Mouse (Mus musculus): ENCODE results near the gene Arl6ip5. TPM values are rescaled to one million over a fixed set of nuclear protein-coding genes. Genes with fewer than 3 reads are reported as not detected.

The Arl6ip5 gene
- 8.1 and 25.3 TPM in 2 replicates for polyA plus RNA-seq (2012; ENCODE audit: insufficient read depth, low replicate concordance)

- peaks cover 73% of the 10 kb centered on the region for H3K4me1 ChIP-seq
Observed at GRCm38 (mm10) chr6:97210191-97210961, at the start of gene Arl6ip5. Gene Arl6ip5 (plus strand): TSS chr6:97210689.

GRCm38 (mm10) chr6:97175716-97176115 is 34.8 kb upstream of the Arl6ip5 start:
- peaks cover 58% of the 10 kb centered on the region for H3K36me3 ChIP-seq (replicated peaks; ENCODE audit: low read length)
- H3K27me3 ChIP-seq (replicated peaks) = no peaks in the 10 kb centered on the region
- no peaks in the 10 kb centered on the region for H3K9me3 ChIP-seq
- peak overlapping the region; percentile 66 for H3K4me3 ChIP-seq (replicated peaks)
- TF ChIP-seq GATA1 (IDR thresholded peaks at IDR 0.05; ENCODE audit: borderline replicate concordance, low read length) = no peak
- TF ChIP-seq FLI1 (IDR thresholded peaks at IDR 0.05; ENCODE audit: low read length) = no peak
- H3K4me1 ChIP-seq = peaks cover 54% of the 10 kb centered on the region

More at GRCm38 (mm10) chr6:97210191-97210961, at the start of gene Arl6ip5:
- peak within 1 kb of the TSS; percentile 98 for H3K4me3 ChIP-seq (replicated peaks)
- no peaks in the 10 kb centered on the region for H3K27me3 ChIP-seq (replicated peaks)
- no peaks in the 10 kb centered on the region for H3K9me3 ChIP-seq
- H3K36me3 ChIP-seq (replicated peaks; ENCODE audit: low read length) = peaks cover 21% of the 10 kb centered on the region
- no peak for TF ChIP-seq FLI1 (IDR thresholded peaks at IDR 0.05; ENCODE audit: low read length)
- no peak for TF ChIP-seq GATA1 (IDR thresholded peaks at IDR 0.05; ENCODE audit: borderline replicate concordance, low read length)

GRCm38 (mm10) chr6:97178491-97179366 is 31.8 kb upstream of the Arl6ip5 start, which contains the start of gene Tmf1:
Gene Tmf1 (minus strand): TSS chr6:97179122.
- Histone ChIP-seq H3K36me3 (replicated peaks; ENCODE audit: low read length) (peaks cover 36% of the 10 kb centered on the region), H3K4me3 (replicated peaks) (peak within 1 kb of the TSS; percentile 97), H3K9me3 (no peaks in the 10 kb centered on the region), H3K27me3 (replicated peaks) (no peaks in the 10 kb centered on the region), H3K4me1 (peaks cover 65% of the 10 kb centered on the region)
- no peak for TF ChIP-seq FLI1 (IDR thresholded peaks at IDR 0.05; ENCODE audit: low read length)
- no peak for TF ChIP-seq GATA1 (IDR thresholded peaks at IDR 0.05; ENCODE audit: borderline replicate concordance, low read length)

DNA sequence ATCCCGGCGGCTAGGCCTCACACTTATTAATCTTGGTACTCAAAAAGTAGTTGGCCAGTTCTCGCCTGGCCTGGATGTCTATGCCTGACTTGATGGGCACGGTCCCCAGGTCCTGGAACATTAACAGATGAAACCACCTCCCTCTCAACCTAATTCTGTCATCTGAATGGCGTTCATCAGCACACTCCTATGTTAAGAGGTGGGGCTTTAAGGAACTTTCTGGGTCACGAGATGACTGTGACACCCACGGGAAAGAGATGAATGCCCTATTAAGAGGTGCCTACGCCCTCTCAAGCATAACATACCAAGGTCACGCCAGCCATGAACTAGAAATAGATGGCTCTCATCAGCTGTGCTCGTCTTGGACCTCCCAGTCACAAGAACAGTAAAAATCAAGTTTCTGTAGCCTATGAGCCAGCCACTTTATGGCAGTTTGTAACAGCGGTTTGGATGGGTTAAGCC is 31.1 kb upstream of the Arl6ip5 start:
- Histone ChIP-seq H3K4me1 (peaks cover 65% of the 10 kb centered on the region), H3K36me3 (replicated peaks; ENCODE audit: low read length) (peaks cover 36% of the 10 kb centered on the region), H3K4me3 (replicated peaks) (peak overlapping the region; percentile 97), H3K9me3 (no peaks in the 10 kb centered on the region), H3K27me3 (replicated peaks) (no peaks in the 10 kb centered on the region)
- TF ChIP-seq FLI1 (IDR thresholded peaks at IDR 0.05; ENCODE audit: low read length) (no peak), GATA1 (IDR thresholded peaks at IDR 0.05; ENCODE audit: borderline replicate concordance, low read length) (no peak)

DNA sequence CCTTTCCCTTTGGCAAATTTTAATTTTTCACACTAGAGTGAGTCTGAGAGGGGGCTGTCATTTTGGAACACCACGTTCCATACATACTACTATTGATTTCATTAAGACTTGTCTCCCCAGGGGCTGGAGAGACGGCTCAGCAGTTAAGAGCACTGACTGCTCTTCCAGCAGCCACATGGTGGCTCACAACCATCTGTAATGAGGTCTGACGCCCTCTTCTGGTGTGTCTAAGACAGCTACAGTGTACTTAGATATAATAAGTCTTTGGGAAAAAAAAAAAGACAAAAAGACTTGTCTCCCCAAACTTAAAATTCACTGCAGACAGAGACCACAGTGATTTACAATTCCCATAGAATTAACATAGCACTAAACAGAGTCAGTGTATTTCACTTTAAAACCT is 10.1 kb upstream of the Arl6ip5 start:
- Histone ChIP-seq H3K4me3 (replicated peaks) (no peak overlapping the region), H3K9me3 (no peaks in the 10 kb centered on the region), H3K27me3 (replicated peaks) (no peaks in the 10 kb centered on the region), H3K4me1 (peaks cover 27% of the 10 kb centered on the region), H3K36me3 (replicated peaks; ENCODE audit: low read length) (peaks cover 69% of the 10 kb centered on the region)
- no peak for TF ChIP-seq GATA1 (IDR thresholded peaks at IDR 0.05; ENCODE audit: borderline replicate concordance, low read length)
- TF ChIP-seq FLI1 (IDR thresholded peaks at IDR 0.05; ENCODE audit: low read length) = no peak

DNA sequence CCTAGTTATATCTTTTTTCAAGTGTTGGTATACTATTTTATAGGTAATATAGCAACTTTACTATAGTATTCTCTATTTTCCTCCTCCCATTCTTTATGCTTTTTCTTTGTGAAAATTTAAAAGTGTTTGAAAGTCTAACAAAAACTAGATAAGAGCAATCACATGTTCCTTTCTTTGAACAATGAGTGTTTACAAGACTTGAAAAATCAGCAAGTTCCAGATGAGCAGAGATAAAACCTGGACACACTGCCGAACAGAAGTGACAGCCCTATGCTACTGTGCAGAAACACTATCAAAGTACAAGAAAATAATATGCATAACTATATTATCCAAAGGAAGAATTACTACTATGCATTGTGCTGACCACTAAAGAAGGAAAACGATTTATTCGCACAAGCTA is 8.0 kb upstream of the Arl6ip5 start:
- no peaks in the 10 kb centered on the region for H3K9me3 ChIP-seq
- H3K4me3 ChIP-seq (replicated peaks) = no peak overlapping the region
- peaks cover 37% of the 10 kb centered on the region for H3K4me1 ChIP-seq
- H3K27me3 ChIP-seq (replicated peaks) = no peaks in the 10 kb centered on the region
- TF ChIP-seq GATA1 (IDR thresholded peaks at IDR 0.05; ENCODE audit: borderline replicate concordance, low read length) (no peak), FLI1 (IDR thresholded peaks at IDR 0.05; ENCODE audit: low read length) (no peak)
- peaks cover 49% of the 10 kb centered on the region for H3K36me3 ChIP-seq (replicated peaks; ENCODE audit: low read length)

DNA sequence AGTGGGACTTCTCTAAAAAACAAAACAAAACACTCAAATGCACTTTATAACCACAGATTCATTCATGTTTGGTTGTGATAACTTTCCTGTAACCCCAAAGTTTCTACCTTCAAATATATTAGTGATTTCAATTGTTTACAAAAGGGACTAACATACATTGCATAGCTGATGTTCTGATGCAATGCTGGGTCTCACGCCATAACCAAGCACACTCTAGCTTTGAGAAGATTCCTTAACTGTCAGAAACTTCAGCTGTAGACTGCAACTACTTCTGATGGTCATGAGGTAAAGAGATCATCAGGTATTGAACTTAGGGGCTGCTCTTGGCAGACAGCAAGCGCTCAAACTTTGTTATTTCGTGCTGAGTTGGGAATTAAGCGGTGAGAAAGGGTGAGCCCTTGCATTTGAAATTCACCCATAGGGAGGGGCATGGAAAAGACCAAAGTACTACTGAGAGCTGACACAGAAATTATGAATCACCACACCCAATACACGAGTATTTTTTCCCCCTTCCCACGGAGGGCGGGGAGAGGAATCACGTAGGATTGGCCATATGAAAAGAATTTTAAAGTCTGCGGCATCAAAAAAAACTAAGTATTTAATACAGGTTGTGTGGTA is 6.1 kb upstream of the Arl6ip5 start:
- peaks cover 53% of the 10 kb centered on the region for H3K4me1 ChIP-seq
- no peaks in the 10 kb centered on the region for H3K27me3 ChIP-seq (replicated peaks)
- H3K9me3 ChIP-seq = no peaks in the 10 kb centered on the region
- H3K4me3 ChIP-seq (replicated peaks) = peak overlapping the region; percentile 97
- H3K36me3 ChIP-seq (replicated peaks; ENCODE audit: low read length) = peaks cover 34% of the 10 kb centered on the region
- TF ChIP-seq FLI1 (IDR thresholded peaks at IDR 0.05; ENCODE audit: low read length) = no peak
- TF ChIP-seq GATA1 (IDR thresholded peaks at IDR 0.05; ENCODE audit: borderline replicate concordance, low read length) = no peak

- Histone ChIP-seq H3K36me3 (replicated peaks; ENCODE audit: low read length) (peaks cover 30% of the 10 kb centered on the region), H3K4me3 (replicated peaks) (peak overlapping the region; percentile 97), H3K9me3 (no peaks in the 10 kb centered on the region), H3K4me1 (peaks cover 58% of the 10 kb centered on the region), H3K27me3 (replicated peaks) (no peaks in the 10 kb centered on the region)
- no peak for TF ChIP-seq FLI1 (IDR thresholded peaks at IDR 0.05; ENCODE audit: low read length)
Observed at GRCm38 (mm10) chr6:97204952-97205351, 5.5 kb upstream of the Arl6ip5 start.

DNA sequence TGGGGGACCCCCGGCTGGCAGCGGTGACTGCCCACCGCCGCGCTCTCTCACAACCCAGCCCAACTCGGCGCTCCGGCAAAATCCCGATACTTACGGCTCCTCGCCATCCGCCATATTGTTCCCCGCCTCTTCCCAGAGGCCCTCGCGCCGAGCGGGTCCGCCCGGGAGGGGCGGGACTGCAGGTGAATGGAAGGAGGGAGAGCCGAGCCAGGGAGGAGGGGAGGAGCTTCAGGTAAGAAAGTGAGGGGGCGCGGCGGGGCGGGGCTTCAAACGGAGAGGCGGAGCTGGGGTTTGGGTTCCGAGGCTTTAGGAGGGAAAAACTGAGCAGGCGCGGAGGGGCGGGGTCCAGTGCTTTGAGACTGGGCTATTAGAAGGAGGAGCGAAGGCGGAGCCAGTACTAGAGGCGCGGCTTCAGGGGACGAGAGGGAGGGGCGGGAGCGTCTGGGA is 5.0 kb upstream of the Arl6ip5 start, which contains the start of gene Uba3:
Gene Uba3 (minus strand): TSS at position 209 of the 447 bp plus-strand sequence.
- Histone ChIP-seq H3K36me3 (replicated peaks; ENCODE audit: low read length) (peaks cover 25% of the 10 kb centered on the region), H3K27me3 (replicated peaks) (no peaks in the 10 kb centered on the region), H3K9me3 (no peaks in the 10 kb centered on the region), H3K4me3 (replicated peaks) (peak within 1 kb of the TSS; percentile 97), H3K4me1 (peaks cover 63% of the 10 kb centered on the region)
- no peak for TF ChIP-seq FLI1 (IDR thresholded peaks at IDR 0.05; ENCODE audit: low read length)
